Mouse (Mus musculus) lung, embryonic 14.5 days (tissue): Measurements from ENCODE around the gene Matn4. TPM values are rescaled to one million over a fixed set of nuclear protein-coding genes. Genes with fewer than 3 reads are reported as not detected.

ENCODE experiments used
- ATAC-seq: fragments of 200-750 bp; cut with Nextera tagmentation; 2 replicates; pipeline ENCODE4 v1.8.0; 2017; ENCODE audit warnings: mild to moderate bottlenecking, moderate TSS enrichment, moderate library complexity; ENCODE audit not compliant: insufficient read depth
- DNase-seq: peaks from one replicate; pipeline ENCODE4 v3.0.0-alpha.2; 2015
- H3K27ac ChIP-seq: fragments of 300-500 bp; sonication (generic); 2 replicates; pipeline ENCODE4 v1.5.1; 2014; ENCODE audit warnings: low read depth, mild to moderate bottlenecking, moderate library complexity
- H3K27me3 ChIP-seq: fragments of 300-500 bp; sonication (generic); 2 replicates; pipeline ENCODE4 v1.6.1; 2014; ENCODE audit warnings: low read length, control low read depth; ENCODE audit not compliant: insufficient read depth
- H3K36me3 ChIP-seq: fragments of 300-500 bp; sonication (generic); 2 replicates; pipeline ENCODE4 v1.6.1; 2014; ENCODE audit warnings: control low read depth; ENCODE audit not compliant: insufficient read depth
- H3K4me1 ChIP-seq: fragments of 300-500 bp; sonication (generic); 2 replicates; pipeline ENCODE4 v1.6.1; 2014; ENCODE audit warnings: antibody characterized with exemption, control low read depth; ENCODE audit not compliant: insufficient read depth
- H3K4me2 ChIP-seq: fragments of 300-500 bp; sonication (generic); 2 replicates; pipeline ENCODE4 v1.6.1; 2014; ENCODE audit warnings: mild to moderate bottlenecking
- H3K4me3 ChIP-seq: fragments of 300-500 bp; sonication (generic); 2 replicates; pipeline ENCODE4 v1.5.1; 2014; ENCODE audit warnings: low read depth, low read length
- H3K9ac ChIP-seq: fragments of 300-500 bp; sonication (generic); 2 replicates; pipeline ENCODE4 v1.6.1; 2014
- H3K9me3 ChIP-seq: fragments of 300-500 bp; sonication (generic); 2 replicates; pipeline ENCODE4 v1.6.1; 2016; ENCODE audit warnings: low read depth, low read length, control low read depth
- CTCF ChIP-seq: IDR thresholded peaks from 2 replicates; pipeline ENCODE4 v1.5.1; 2016; ENCODE audit warnings: antibody characterized with exemption, low read depth
- WGBS: fragments of 180-500 bp; shearing (Covaris S2); extraction: QIAGEN DNeasy Blood & Tissue Kit; methylation state at CpG from one replicate; pipeline ENCODE4 v1.1.7; 2014; 5-methylcytosine and 5-hydroxymethylcytosine counted together
- polyA plus RNA-seq: library from polyadenylated mRNA; unstranded; fragments of >200 nt; fragmentation: Nextera tagmentation; extraction: Ambion mirVana; gene quantifications from 2 replicates; pipeline ENCODE4 v1.2.1, GENCODE M21; 2014

Matn4 gene
- polyA plus RNA-seq, 1 experiment from 2014 or later: 6.7 TPM

- ATAC-seq (no peak), DNase-seq (no peak)
- no peaks in the 10 kb centered on the region for H3K4me1 ChIP-seq
- H3K27ac ChIP-seq: no peak overlapping the region
- no peaks in the 10 kb centered on the region for H3K9me3 ChIP-seq
- H3K27me3 ChIP-seq: no peaks in the 10 kb centered on the region
- no peak overlapping the region for H3K9ac ChIP-seq
- TF ChIP-seq CTCF: no peak
- 14% methylated on average over 3 of the region's 3 CpGs for WGBS
- no peak overlapping the region for H3K4me3 ChIP-seq
- no peak overlapping the region for H3K4me2 ChIP-seq
- no peaks in the 10 kb centered on the region for H3K36me3 ChIP-seq
Measured at GRCm38 (mm10) chr2:164372408-164373053, 32.4 kb downstream of the Matn4 start.

GRCm38 (mm10) chr2:164371371-164371770 is 33.6 kb downstream of the Matn4 start:
- no peak for ATAC-seq
- 67% methylated on average over 3 of the region's 3 CpGs for WGBS
- Histone ChIP-seq H3K9ac (no peak overlapping the region), H3K4me3 (no peak overlapping the region), H3K27ac (no peak overlapping the region), H3K36me3 (no peaks in the 10 kb centered on the region), H3K4me1 (no peaks in the 10 kb centered on the region), H3K9me3 (no peaks in the 10 kb centered on the region), H3K27me3 (no peaks in the 10 kb centered on the region), H3K4me2 (no peak overlapping the region)
- TF ChIP-seq CTCF: no peak
- no peak for DNase-seq

- Histone ChIP-seq H3K9me3 (no peaks in the 10 kb centered on the region), H3K9ac (no peak overlapping the region), H3K4me1 (no peaks in the 10 kb centered on the region), H3K36me3 (no peaks in the 10 kb centered on the region), H3K4me2 (no peak overlapping the region), H3K4me3 (no peak overlapping the region), H3K27me3 (no peaks in the 10 kb centered on the region), H3K27ac (no peak overlapping the region)
- no peak for TF ChIP-seq CTCF
- WGBS: 74% methylated on average over 6 of the region's 6 CpGs
- ATAC-seq (no peak), DNase-seq (no peak)
Measured at GRCm38 (mm10) chr2:164368620-164369105, 36.3 kb downstream of the Matn4 start.

- H3K4me2 ChIP-seq: no peak overlapping the region
- H3K9ac ChIP-seq: no peak overlapping the region
- no peak overlapping the region for H3K27ac ChIP-seq
- no peak overlapping the region for H3K4me3 ChIP-seq
- no peak for TF ChIP-seq CTCF
- H3K4me1 ChIP-seq: no peaks in the 10 kb centered on the region
- ATAC-seq: no peak
- H3K36me3 ChIP-seq: no peaks in the 10 kb centered on the region
- WGBS: 36% methylated on average over 3 of the region's 3 CpGs
- peak; percentile 37 for DNase-seq
- no peaks in the 10 kb centered on the region for H3K27me3 ChIP-seq
- H3K9me3 ChIP-seq: no peaks in the 10 kb centered on the region
Measured at GRCm38 (mm10) chr2:164366947-164367346, 38.0 kb downstream of the Matn4 start.

- H3K4me1 ChIP-seq: peaks cover 3% of the 10 kb centered on the region; the same call in 1 of the 2 replicates
- 29% methylated on average over 13 of the region's 13 CpGs for WGBS
- H3K4me3 ChIP-seq: no peak overlapping the region
- H3K4me2 ChIP-seq: no peak overlapping the region
- ATAC-seq (no peak), DNase-seq (peak; percentile 7)
- no peaks in the 10 kb centered on the region for H3K27me3 ChIP-seq
- TF ChIP-seq CTCF: no peak
- no peak overlapping the region for H3K9ac ChIP-seq
- H3K36me3 ChIP-seq: no peaks in the 10 kb centered on the region
- no peaks in the 10 kb centered on the region for H3K9me3 ChIP-seq
- H3K27ac ChIP-seq: no peak overlapping the region
Measured at GRCm38 (mm10) chr2:164360974-164361657, 43.8 kb downstream of the Matn4 start.

GRCm38 (mm10) chr2:164359668-164360067 is 45.3 kb downstream of the Matn4 start:
- ATAC-seq (no peak), DNase-seq (no peak)
- 73% methylated on average over 5 of the region's 5 CpGs for WGBS
- Histone ChIP-seq H3K4me3 (no peak overlapping the region), H3K9me3 (no peaks in the 10 kb centered on the region), H3K9ac (no peak overlapping the region), H3K27me3 (no peaks in the 10 kb centered on the region), H3K36me3 (no peaks in the 10 kb centered on the region), H3K4me1 (peaks cover 3% of the 10 kb centered on the region; the same call in 1 of the 2 replicates), H3K4me2 (no peak overlapping the region), H3K27ac (no peak overlapping the region)
- TF ChIP-seq CTCF: no peak

- H3K4me2 ChIP-seq: no peak overlapping the region
- ATAC-seq: no peak
- H3K9ac ChIP-seq: no peak overlapping the region
- H3K36me3 ChIP-seq: no peaks in the 10 kb centered on the region
- no peaks in the 10 kb centered on the region for H3K9me3 ChIP-seq
- no peak overlapping the region for H3K27ac ChIP-seq
- peaks cover 3% of the 10 kb centered on the region; the same call in 1 of the 2 replicates for H3K4me1 ChIP-seq
- no peaks in the 10 kb centered on the region for H3K27me3 ChIP-seq
- H3K4me3 ChIP-seq: no peak overlapping the region
- WGBS: 79% methylated on average over 5 of the region's 5 CpGs
- no peak for TF ChIP-seq CTCF
- no peak for DNase-seq
Measured at GRCm38 (mm10) chr2:164359031-164359430, 45.9 kb downstream of the Matn4 start.
